Mouse (Mus musculus) left cerebral cortex, adult 11 months (tissue): ENCODE results near the gene Plxnc1.

Experiments
- DNase-seq: peaks from one replicate; pipeline ENCODE4 v3.0.0; 2022; ENCODE audit warnings: low spot score

The Plxnc1 gene

DNA sequence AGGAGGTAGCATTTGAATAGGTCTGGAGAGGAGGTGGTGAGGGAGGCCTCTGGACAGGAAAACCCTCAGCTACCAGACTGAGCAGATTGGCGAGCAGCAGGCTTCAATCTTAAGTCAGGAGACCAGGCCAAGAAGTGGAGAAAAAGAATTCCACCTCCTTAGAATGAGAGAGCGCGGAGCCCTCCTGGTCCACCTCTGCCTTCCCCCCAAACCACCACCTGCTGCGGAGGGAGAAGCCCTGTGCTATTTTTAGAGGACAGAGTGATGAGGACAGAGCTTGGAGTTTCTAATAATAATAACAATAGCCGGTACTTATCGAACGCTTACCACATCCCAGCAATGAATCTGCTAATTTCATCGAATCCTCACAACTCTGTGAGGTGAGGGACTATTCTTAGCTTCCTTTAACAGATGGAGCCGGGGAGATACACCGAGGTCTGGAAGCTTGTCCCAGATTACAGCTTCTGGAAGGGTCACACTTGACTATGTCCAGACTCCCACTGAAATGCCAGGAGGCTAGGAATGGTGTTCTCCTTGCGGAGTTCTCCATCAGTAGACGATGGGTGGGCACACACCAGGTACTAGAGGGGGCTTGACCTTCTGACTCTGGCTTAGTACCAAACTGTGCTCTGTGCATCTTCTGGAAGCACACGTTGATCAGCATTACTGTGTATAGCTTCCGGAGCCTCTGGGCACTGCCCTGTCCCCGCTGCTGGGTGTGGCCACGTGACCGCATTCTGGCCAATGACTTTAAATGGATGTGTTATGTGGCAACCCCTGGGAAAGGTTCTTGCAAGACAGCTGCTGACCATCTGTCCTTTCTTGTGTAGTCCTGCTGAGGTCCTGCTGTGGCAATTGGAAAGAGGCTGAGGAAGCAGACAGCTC lies 125.6 kb downstream of the Plxnc1 start:
- no peak for DNase-seq

DNA sequence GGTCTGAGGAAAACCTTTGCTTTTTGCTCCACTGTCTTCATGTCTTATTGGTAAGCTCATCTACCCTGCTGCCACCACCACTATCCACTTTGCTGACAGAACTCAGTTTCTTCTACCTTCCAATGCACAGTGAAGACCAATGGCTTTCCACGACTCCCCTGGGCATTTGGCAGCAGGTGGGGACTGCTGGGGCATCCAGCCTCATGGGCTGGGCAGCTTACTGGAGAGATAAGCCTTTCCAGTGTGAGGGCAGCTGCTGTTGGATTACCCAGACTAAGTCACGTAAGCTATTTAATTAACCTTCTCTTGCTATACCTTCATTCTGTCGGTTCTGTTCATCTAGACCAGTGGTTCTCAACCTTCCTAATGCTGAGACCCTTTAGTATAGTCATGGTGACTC lies 126.5 kb downstream of the Plxnc1 start:
- no peak for DNase-seq

DNA sequence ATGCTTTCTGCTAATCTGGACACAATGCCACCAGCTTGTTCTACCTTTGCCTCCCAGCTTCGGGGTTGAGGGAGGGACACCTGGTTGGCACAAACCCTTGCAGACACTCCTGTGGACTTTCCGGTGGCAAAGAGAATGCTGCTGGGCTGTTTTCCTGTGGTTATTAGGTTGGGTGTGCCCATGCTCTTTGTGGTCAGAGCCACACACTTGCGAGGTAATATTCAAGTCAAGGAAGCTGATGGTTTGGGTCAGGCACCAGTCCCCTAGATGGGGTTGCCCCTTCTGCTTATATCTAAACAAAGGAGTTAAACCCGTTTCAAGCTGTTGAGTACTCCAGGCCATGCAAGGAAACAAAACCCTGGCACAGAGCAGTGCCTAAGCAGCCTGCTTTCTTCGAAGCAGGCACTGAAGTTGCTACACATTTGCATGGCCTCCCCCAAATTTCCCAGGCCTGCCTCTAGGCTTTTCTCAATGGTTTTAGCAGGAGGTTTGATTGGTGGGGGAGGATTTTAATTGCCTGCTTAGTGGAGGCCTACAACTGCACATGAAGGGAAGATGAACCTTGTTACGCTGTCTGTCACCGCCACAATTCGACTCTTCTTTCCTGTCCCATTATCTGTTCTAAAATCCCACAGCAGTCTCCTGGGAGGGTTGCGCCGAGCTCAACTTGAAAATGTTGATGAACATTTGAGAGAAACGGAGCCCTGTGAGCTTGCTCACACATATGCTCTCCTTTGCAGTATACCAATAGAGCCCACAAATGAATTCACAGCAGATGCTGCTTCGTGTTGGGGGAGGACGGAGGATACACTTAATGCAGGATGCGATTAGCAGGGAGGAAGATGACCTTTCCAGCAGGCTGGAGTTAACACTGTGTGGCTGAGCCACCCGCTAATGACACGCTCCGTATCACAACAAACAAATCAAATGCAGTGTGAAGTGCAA lies 132.5 kb downstream of the Plxnc1 start:
- DNase-seq: no peak

GRCm38 (mm10) chr10:94809946-94810472 lies 134.6 kb downstream of the Plxnc1 start:
- DNase-seq: no peak

GRCm38 (mm10) chr10:94808275-94808674 lies 136.4 kb downstream of the Plxnc1 start:
- no peak for DNase-seq

DNA sequence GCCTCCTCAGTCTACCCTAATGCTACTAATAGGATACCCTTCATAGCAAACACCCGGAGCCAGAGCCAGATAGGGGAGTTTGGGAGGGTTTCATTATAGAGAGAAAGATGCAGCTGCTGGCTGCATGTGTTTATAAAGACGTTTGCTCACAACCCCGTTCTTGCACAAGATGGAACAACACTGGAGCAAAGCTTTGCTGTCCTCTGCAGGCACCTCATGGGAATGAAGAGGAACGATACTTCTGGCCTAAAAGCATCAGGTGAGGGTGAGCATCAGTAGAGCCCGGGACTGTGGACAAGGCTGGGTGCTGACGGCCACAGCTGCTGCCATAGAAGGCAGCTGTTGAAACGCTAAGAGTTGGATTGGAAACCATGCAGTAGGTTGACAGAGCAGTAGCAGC lies 137.3 kb downstream of the Plxnc1 start:
- DNase-seq: no peak

DNA sequence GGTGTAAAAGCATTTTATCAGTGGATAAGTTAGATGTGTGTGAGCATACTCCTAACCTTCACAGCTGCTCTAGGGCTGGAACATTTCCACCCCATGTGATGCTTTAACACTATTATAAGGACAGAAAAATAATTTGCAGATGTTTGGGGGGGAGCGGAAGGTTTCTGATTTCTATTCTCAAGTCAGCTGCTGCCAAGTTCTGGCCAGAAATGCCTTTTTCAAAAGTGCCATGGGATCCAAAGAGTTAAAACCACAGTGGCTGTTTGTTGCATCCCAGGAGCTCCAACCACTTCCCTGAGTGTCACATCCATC lies 139.8 kb downstream of the Plxnc1 start:
- DNase-seq: no peak

- no peak for DNase-seq
These were observed 140.4 kb downstream of the Plxnc1 start for GRCm38 (mm10) chr10:94804029-94804908.

DNA sequence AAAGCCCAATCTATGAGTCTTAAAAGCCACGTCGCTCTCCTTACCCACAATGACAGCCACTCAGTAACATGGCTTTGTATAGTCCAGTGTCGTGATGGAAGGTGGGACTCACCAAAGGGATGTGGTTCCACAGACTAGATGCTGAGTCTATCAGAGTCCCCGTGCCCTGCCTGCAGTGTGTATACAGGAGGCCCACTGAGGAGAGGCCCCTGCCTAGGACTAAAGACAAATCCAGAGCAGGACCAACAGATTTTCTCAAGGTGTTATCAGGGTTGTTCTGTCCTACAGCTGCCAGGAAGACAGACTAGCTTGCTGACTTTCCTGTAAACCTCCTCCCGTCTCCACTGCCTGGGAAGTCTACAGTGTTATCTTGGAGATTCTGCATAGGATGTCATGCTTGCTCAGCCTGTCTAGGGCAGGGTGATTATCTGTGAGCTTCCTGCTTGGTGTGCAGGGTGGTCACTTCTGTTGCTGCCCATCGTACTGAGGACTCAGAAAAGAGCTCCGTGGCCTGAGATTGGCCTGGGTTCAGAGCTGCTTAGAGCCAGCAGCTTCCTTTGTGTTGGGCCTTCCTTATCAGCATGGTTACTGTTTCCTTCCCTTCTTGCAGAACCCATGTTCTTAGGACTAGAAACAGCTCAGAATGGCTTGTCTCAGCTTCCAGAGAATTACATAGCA lies 143.8 kb downstream of the Plxnc1 start:
- DNase-seq: no peak

- no peak for DNase-seq
These were observed 145.0 kb downstream of the Plxnc1 start for GRCm38 (mm10) chr10:94799485-94800239.

DNA sequence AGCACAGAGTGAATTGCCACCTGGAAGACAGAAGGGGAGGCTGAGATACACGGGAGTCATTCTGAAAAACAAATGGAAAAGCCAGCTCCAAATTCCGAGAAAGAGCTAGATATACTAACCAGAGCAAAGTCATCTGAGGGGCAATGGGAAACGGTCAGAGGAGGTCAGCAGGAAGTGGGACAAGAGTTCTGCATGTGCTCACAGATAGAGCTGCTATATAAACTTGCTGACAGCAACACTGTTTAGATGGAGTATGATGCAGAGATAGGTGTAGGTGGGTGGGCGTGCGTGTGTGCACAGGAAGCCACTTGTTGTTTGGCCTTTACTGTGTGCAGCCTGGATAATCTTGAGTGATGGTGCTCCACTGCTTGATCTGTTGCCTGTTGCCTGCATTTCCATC lies 146.5 kb downstream of the Plxnc1 start:
- DNase-seq: no peak

- DNase-seq: no peak
These were observed 149.9 kb downstream of the Plxnc1 start for GRCm38 (mm10) chr10:94794666-94795244.

DNA sequence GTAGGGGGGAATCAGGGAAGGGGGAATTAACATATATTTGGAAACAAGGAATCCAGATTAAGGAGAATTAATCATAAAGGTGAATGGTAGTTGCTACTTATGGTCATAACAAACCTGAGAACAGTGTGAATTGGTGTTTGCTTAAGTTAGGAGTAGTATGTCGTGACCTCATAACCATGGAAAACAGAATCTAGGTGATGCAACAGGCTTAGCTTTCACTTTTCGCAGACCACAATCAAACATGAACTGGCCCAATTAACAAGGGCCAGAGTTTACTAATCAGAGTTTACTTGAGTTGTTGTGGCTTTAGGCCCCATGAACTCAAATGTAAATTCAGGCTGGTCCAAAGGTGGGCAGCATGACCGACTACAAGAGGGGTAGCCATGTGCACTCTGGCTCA lies 150.7 kb downstream of the Plxnc1 start:
- no peak for DNase-seq

DNA sequence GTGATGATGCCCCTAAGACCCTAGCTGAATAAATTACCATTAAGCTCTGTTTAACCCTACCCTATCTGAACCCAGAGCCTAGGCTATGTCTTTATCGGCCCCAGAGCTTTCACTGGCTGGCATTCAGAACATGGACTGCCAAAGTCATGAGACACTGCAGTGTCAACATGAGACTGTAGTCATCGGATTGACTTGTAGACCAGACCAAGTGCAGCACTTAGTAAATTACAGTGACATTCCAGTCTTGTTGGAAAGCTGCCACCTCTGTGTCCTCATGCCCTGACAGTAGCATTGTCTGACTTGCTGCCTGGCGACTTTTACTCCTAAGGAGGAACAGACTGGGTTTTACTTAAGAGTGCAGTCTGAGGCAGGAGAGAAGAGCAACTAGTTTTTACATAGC lies 155.4 kb downstream of the Plxnc1 start:
- DNase-seq: no peak

DNA sequence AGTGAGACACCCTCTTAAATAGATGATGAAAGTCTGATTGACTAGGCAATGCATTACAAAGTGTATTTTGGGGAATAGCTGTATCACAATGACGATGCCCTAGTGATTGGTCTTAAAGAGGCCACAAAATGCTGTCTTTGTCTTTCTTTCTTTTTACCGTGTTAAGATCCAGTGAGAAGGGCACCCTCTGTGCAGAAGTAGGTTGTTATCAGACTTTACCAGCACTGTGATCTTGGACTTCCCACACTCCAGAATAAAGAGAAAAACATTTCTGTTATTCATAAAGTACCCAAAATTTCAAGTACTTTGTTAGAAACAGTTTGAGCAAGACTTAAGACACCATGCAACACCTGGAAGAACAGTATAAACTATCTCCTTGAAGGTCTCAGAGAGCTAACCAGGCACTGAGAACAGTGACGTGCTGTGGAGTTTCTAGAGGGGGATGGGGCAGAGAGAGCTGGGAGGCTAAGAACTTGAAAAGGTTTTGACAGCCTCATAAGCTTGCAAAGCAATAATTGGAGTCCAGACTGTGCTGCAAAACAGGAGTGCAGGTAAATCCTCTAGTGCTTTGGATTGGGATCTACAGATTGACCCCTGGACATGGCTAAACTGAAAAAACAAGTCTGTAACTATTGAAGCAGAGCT lies 163.9 kb downstream of the Plxnc1 start:
- no peak for DNase-seq

DNA sequence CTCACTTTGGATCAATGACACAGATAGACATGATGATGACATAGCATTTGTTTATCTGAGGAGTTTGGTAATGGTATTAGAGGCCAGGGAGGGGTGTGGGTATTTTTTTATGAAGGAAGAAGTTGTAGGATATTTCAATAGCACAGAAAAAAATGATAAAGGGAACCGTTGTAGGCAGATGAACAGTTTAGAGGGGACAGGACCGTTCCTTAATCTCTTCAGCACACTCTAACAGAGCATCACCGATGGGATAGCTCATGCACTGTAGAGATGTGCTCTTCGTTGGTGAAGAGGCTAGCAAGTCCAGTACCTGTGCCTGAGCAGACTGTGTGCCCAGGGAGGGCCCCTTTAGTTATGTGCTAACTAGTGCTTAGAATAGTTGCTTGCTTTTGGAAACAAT lies 165.3 kb downstream of the Plxnc1 start:
- no peak for DNase-seq

GRCm38 (mm10) chr10:94777576-94777975 lies 167.1 kb downstream of the Plxnc1 start:
- DNase-seq: no peak

DNA sequence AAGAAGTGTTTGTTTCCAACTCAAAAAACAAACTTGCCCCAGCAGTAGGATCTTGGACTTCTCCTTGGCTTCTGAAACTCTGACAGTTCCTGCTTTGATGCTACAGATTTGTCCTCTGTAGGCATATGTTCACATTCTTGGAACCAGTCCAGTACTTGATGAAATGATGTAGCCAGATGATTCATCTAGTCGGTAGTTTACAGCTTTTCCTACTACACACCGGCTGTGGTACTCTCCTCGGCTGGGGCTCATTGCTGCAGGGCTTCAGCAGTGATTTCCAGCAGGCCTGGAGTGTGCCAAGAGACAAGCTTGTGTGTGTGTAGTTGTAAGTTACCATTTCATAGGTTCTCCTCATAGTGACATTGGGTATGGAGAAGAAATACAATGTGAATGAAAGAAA lies 173.1 kb downstream of the Plxnc1 start:
- peak; percentile 24 for DNase-seq

GRCm38 (mm10) chr10:94747011-94747410 lies 197.6 kb downstream of the Plxnc1 start:
- DNase-seq: no peak

DNA sequence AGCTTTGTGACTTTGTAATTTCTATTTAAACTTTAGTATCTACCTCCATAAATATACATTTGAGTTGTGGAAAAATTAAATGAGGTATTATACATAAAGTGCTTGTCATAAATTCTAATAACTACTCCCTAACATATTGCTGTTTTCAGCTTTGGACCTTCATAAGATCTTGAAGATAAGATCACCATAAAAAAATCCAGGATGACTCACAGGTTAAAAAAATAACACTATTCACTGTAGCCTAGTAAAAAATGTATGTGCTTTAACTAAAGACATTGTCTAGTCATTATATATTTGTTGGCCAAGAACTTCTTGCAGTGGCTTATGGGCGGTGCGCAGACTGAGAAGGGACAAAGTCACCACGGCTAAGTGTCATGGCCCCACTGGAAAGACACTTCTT lies 203.2 kb downstream of the Plxnc1 start:
- no peak for DNase-seq
